In the genomic region with DNA sequence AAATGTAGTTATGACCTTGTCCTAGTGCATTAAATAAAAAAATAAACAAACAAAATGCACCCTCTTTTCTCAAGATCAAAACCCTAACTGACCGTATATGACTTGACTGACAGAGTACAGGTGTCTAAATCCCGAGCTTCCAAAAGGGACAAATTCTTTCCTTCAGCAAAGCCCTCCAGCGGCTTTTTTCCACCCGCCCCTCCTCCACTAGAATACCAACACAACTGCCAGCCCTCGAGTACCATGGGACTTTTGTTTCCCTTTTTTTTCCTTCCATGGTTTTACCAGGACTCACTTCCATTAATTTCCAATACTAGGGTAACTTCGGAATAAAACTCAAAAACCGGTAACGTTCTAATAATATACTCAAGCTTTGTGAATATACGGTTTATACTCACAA, we compare ENCODE assay signal across 8 mouse cellular contexts. TPM values are rescaled to one million over a fixed set of nuclear protein-coding genes. Genes with fewer than 3 reads are reported as not detected.
DNase-seq lines count a peak whose midpoint lies in the region; ATAC-seq and TF ChIP-seq lines count a peak whose summit lies in the region.

No protein-coding gene starts in this region.

- peaks cover 9% of the 10 kb centered on the region for H3K4me1 ChIP-seq in forebrain, postnatal 0 days (ENCODE audit: insufficient read depth)
- peaks cover 3% of the 10 kb centered on the region; the same call in 1 of the 2 replicates for H3K4me1 ChIP-seq in limb, embryonic 11.5 days (ENCODE audit: control insufficient read depth, insufficient read depth, low read length)
- H3K4me1 ChIP-seq in midbrain, postnatal 0 days (ENCODE audit: insufficient read depth, low read length): no peaks in the 10 kb centered on the region

- H3K27ac ChIP-seq in forebrain, postnatal 0 days (ENCODE audit: low read depth, low read length): peak overlapping the region; percentile 99; the same call in 1 of the 2 replicates
- no peak overlapping the region for H3K27ac ChIP-seq in limb, embryonic 11.5 days (replicated peaks; ENCODE audit: low read depth, low read length)
- H3K27ac ChIP-seq in midbrain, postnatal 0 days (ENCODE audit: low read depth, low read length): no peak overlapping the region

- peak overlapping the region; percentile 97; the same call in 1 of the 2 replicates for H3K9ac ChIP-seq in forebrain, postnatal 0 days
- peak overlapping the region; percentile 98 for H3K9ac ChIP-seq in limb, embryonic 11.5 days (ENCODE audit: low read length)
- H3K9ac ChIP-seq in midbrain, postnatal 0 days (replicated peaks; ENCODE audit: low read length, poor library complexity, severe bottlenecking): peak overlapping the region; percentile 98

- no peak for TF ChIP-seq CTCF in forebrain, postnatal 0 days (IDR thresholded peaks at IDR 0.05; ENCODE audit: low read depth)
- TF ChIP-seq CTCF in midbrain, postnatal 0 days (IDR thresholded peaks at IDR 0.05): no peak

- ATAC-seq in forebrain, postnatal 0 days: no peak
- no peak for ATAC-seq in limb, embryonic 11.5 days (ENCODE audit: insufficient number of reproducible peaks, low FRiP score, low TSS enrichment, low read depth)
- ATAC-seq in midbrain, postnatal 0 days (ENCODE audit: low FRiP score): no peak

- peak overlapping the region; percentile 99 for H3K4me3 ChIP-seq in forebrain, postnatal 0 days (ENCODE audit: low read depth, low read length)
- H3K4me3 ChIP-seq in limb, embryonic 11.5 days (ENCODE audit: low read depth, low read length): peak overlapping the region; percentile 100
- peak overlapping the region; percentile 100 for H3K4me3 ChIP-seq in midbrain, postnatal 0 days (ENCODE audit: low read depth, low read length)

- peak; percentile 27 for DNase-seq in CD4-positive helper T cell, adult 2 months (ENCODE audit: low read depth, low spot score)
- DNase-seq in Muller cell, postnatal 12 days (ENCODE audit: inconsistent ontology term): peak; percentile 29
- peak; percentile 31 for DNase-seq in forebrain, postnatal 0 days
- peak; percentile 61 for DNase-seq in limb, embryonic 11.5 days (ENCODE audit: low spot score)
- DNase-seq in midbrain, postnatal 0 days (ENCODE audit: low spot score): peak; percentile 3
- DNase-seq in thymus, postnatal 4 days: no peak
- DNase-seq in ovary, postnatal 14 days (ENCODE audit: low spot score): no peak
- no peak for DNase-seq in gastrocnemius, postnatal 36 days

- no peaks in the 10 kb centered on the region for H3K36me3 ChIP-seq in forebrain, postnatal 0 days (ENCODE audit: insufficient read depth)
- H3K36me3 ChIP-seq in limb, embryonic 11.5 days (ENCODE audit: control insufficient read depth, insufficient read depth, low read length): no peaks in the 10 kb centered on the region
- H3K36me3 ChIP-seq in midbrain, postnatal 0 days (ENCODE audit: insufficient read depth, low read length): no peaks in the 10 kb centered on the region

- no peaks in the 10 kb centered on the region for H3K27me3 ChIP-seq in forebrain, postnatal 0 days (ENCODE audit: insufficient read depth, low read length)
- H3K27me3 ChIP-seq in limb, embryonic 11.5 days (ENCODE audit: control insufficient read depth, insufficient read depth, low read length): no peaks in the 10 kb centered on the region
- H3K27me3 ChIP-seq in midbrain, postnatal 0 days (ENCODE audit: insufficient read depth, low read length): no peaks in the 10 kb centered on the region

- no peaks in the 10 kb centered on the region for H3K9me3 ChIP-seq in forebrain, postnatal 0 days (ENCODE audit: low read length)
- H3K9me3 ChIP-seq in limb, embryonic 11.5 days (ENCODE audit: control insufficient read depth, low read length): no peaks in the 10 kb centered on the region
- H3K9me3 ChIP-seq in midbrain, postnatal 0 days (ENCODE audit: low read length): no peaks in the 10 kb centered on the region

- H3K4me2 ChIP-seq in forebrain, postnatal 0 days (ENCODE audit: low read depth): peak overlapping the region; percentile 62
- H3K4me2 ChIP-seq in limb, embryonic 11.5 days (ENCODE audit: low read depth, severe bottlenecking): peak overlapping the region; percentile 62
- peak overlapping the region; percentile 73 for H3K4me2 ChIP-seq in midbrain, postnatal 0 days (ENCODE audit: low read depth, low read length, poor library complexity, severe bottlenecking)

- WGBS in forebrain, postnatal 0 days: under 1% methylated on average over 9 of the region's 9 CpGs
- 1% methylated on average over 9 of the region's 9 CpGs for WGBS in limb, embryonic 11.5 days
- 0% methylated on average over 9 of the region's 9 CpGs for WGBS in midbrain, postnatal 0 days

- intact Hi-C loops in gastrocnemius, postnatal 36 days (cut with DNase I): no loop called here

RNA-seq across cellular contexts. Expression of a gene that starts 1.4 kb away (rescaled TPM):
- 75.7 and 81.7 TPM in 2 replicates for total RNA-seq in forebrain, postnatal 0 days (2014; rRNA removed)
- polyA plus RNA-seq in forebrain, postnatal 0 days (2015; fragmentation: Nextera tagmentation; extraction: Ambion mirVana): 43.5 and 45.9 TPM in 2 replicates
- polyA plus RNA-seq in limb, embryonic 11.5 days (2014; fragmentation: Nextera tagmentation; extraction: Ambion mirVana): 64.2 and 75.1 TPM in 2 replicates
- total RNA-seq in midbrain, postnatal 0 days (2014; rRNA removed): 66.9 and 70.7 TPM in 2 replicates
- polyA plus RNA-seq in midbrain, postnatal 0 days (2015; fragmentation: Nextera tagmentation; extraction: Ambion mirVana): 35.3 and 41.8 TPM in 2 replicates
- 10 to 100 TPM; 13.4 to 16.7 TPM for total RNA-seq in gastrocnemius, postnatal 36 days (2021)

RNA-seq across cellular contexts. Expression of a gene that starts 47.7 kb away (rescaled TPM):
- 9.1 and 12.8 TPM in 2 replicates for total RNA-seq in forebrain, postnatal 0 days (2014; rRNA removed)
- polyA plus RNA-seq in forebrain, postnatal 0 days (2015; fragmentation: Nextera tagmentation; extraction: Ambion mirVana): 12.3 and 13.5 TPM in 2 replicates
- polyA plus RNA-seq in limb, embryonic 11.5 days (2014; fragmentation: Nextera tagmentation; extraction: Ambion mirVana): 140 and 155 TPM in 2 replicates
- 5.4 and 7.4 TPM in 2 replicates for total RNA-seq in midbrain, postnatal 0 days (2014; rRNA removed)
- 8.8 and 10.6 TPM in 2 replicates for polyA plus RNA-seq in midbrain, postnatal 0 days (2015; fragmentation: Nextera tagmentation; extraction: Ambion mirVana)
- total RNA-seq in gastrocnemius, postnatal 36 days (2021): under 1 TPM; 0.08 to 0.20 TPM

RNA-seq across cellular contexts. Expression of a gene that starts 56.7 kb away (rescaled TPM):
- total RNA-seq in forebrain, postnatal 0 days (2014; rRNA removed): 6.7 and 11.3 TPM in 2 replicates
- 8.1 and 8.4 TPM in 2 replicates for polyA plus RNA-seq in forebrain, postnatal 0 days (2015; fragmentation: Nextera tagmentation; extraction: Ambion mirVana)
- 7.2 and 7.3 TPM in 2 replicates for polyA plus RNA-seq in limb, embryonic 11.5 days (2014; fragmentation: Nextera tagmentation; extraction: Ambion mirVana)
- total RNA-seq in midbrain, postnatal 0 days (2014; rRNA removed): 9.1 and 11.0 TPM in 2 replicates
- polyA plus RNA-seq in midbrain, postnatal 0 days (2015; fragmentation: Nextera tagmentation; extraction: Ambion mirVana): 6.8 and 7.3 TPM in 2 replicates
- 1 to 10 TPM; 1.7 to 2.0 TPM for total RNA-seq in gastrocnemius, postnatal 36 days (2021)

Comparison
In these comparisons a context has a peak if more than half of its experiments do, and no peak if none do; other contexts are left out.
1. DNase-seq: peak in CD4-positive helper T cell, adult 2 months (single experiment), Muller cell, postnatal 12 days (single experiment), forebrain, postnatal 0 days (single experiment), limb, embryonic 11.5 days (single experiment) and midbrain, postnatal 0 days (single experiment); none in thymus, postnatal 4 days (single experiment), ovary, postnatal 14 days (single experiment) and gastrocnemius, postnatal 36 days (0 of 2).
2. Peak in every context shown above with its lines, with median percentiles within 50 percentile points of each other: H3K4me2 ChIP-seq, H3K4me3 ChIP-seq and H3K9ac ChIP-seq.